Mouse (Mus musculus) embryonic stem cell, embryonic (primary cell): Measurements from ENCODE around the gene Rsrp1.

Experiments used
- CTCF ChIA-PET, 4 experiments: fragments of 300-600 bp in 2 of 4; fragments of 350-600 bp in 2 of 4; sonication (Branson Sonifier 250); formaldehyde crosslinking; loops; one replicate each; lab custom pipeline; 2022; ENCODE audit warnings: inconsistent platforms in 2 of 4; lab: Charles Lee
- POLR2A ChIA-PET, 4 experiments: fragments of 300-600 bp in 2 of 4; fragments of 350-600 bp in 2 of 4; sonication (Branson Sonifier 250); formaldehyde crosslinking; loops; one replicate each; lab custom pipeline; 2022; ENCODE audit warnings: antibody characterized with exemption in 4 of 4, inconsistent platforms in 1 of 4; lab: Charles Lee

Gene Rsrp1

DNA sequence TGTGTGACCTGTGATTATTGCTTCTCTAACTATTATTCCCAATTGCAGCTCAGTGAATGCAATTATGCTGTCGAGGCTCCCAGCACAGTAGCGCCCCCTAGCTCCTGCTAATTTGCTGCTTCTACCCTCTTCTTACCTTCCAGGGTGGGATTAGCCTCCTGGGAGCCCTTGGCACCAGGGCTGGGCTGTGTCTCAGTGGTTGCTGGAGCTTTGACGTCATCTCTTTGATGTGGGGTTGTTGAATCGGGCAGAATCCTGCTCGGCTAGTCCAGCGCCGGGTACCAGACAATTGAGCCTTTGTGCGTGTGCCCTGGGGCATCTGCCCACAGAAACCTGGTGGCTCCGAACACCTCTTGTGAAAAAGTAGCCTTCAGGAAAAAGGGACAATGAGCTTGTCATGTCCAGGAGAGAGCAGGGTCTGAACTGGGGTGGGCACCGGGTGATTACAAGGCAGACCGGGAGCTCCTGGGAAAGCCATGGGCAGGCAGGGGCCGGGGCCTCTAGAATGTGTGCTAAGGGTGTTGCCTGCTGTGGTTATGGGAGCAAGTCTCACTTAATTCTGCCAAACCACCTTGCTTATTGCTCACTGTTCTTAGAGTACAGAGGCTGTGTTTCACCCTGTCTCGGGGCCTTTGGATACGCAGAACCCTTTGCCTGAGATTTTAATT is 52.0 kb downstream of the Rsrp1 start:
- POLR2A ChIA-PET, result interaction anchor here in 3 of 4 experiments (0.6 to 1.9 kb wide), 9 partner anchors 11 to 318 kb away, joined by 3 to 11 read pairs (median 4); partner anchors contain the start of gene Rsrp1 (in 1 of the 3)

DNA sequence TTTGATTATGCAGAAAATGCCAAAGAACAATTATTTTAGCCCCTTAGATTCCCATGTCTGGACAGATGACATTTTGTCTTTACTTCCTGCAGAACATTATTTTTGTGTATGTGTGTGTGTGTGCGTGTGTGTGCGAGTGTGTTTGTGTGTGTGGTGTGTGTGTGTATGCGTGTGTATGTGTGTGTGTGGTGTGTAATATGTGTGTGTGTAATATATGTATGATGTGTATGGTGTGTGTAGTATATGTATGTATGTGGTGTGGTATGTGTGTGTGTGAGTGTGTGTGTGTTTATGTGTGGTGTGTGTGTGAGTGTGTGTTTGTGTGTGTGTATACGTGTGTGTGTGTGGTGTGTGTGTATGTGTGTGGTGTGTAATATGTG is 52.5 kb downstream of the Rsrp1 start:
- POLR2A ChIA-PET, result interaction anchor here in 2 of 4 experiments (1.1 to 1.9 kb wide), 4 partner anchors 13 to 318 kb away, joined by 3 to 11 read pairs (median 4); partner anchors contain the start of gene Rsrp1 (in 1 of the 2)
- CTCF ChIA-PET, result interaction anchor here (0.6 to 3.3 kb wide), 15 partner anchors 9 to 996 kb away, joined by 3 to 55 read pairs (median 6); no protein-coding TSS in a partner anchor

More for the DNA sequence above, 52.0 kb downstream of the Rsrp1 start:
- CTCF ChIA-PET, result interaction anchor here (0.5 to 3.3 kb wide), 62 partner anchors 9 to 1594 kb away, joined by 3 to 55 read pairs (median 4); no protein-coding TSS in a partner anchor
